Mouse (Mus musculus) CD4-positive, CD25-positive, alpha-beta regulatory T cell, adult 2 months (primary cell): Measurements from ENCODE around the gene Pphln1.

Experiments used
- DNase-seq: peaks from one replicate; pipeline ENCODE4 v3.0.0-alpha.2; 2012; ENCODE audit warnings: low read depth, low spot score

Gene Pphln1

DNA sequence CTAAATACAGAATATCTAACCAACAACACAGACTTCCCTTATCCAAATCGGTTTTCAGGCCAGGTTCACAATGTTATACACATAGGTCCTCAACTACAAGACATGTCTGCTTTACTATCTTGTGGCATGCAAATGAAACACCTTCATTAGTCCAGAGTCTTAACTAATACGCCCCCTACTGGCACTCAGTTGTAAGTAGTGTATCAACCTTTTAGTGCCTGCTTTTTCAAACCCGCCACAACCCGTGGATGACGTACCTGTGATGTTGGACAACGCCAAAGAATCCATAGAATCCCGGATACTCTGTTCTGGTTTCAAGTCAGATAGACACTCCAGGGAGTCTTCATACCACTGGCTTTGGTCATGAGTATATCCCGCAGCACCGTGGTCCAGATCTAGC, 104.6 kb downstream of the Pphln1 start:
- peak; percentile 20 for DNase-seq

DNA sequence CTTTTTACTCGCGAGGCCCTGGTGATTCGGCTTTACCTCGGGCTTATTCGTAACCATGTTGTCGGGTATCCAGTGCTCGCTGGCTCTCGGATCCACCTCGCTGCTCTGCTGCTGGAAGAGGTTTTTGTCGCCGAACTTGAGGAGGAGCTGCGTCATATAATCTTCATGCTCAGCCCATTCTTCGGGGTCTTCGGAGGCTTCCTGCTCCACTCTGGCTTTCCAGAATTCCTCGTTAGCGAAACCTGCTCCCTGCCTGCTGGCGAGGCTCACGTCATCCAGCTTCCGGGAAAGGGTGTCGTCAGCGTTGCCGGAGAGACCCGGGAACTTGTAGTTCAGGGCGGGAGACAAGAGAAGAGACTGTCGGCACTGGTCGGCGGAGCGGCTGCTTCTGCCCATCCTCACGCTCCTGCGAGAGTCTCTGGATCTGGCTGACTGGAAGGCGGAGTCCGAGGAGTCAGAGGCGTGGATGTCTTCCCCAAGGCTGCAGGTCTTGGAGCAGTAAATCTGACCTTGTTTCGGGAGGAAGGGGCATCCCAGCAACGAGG, 105.1 kb downstream of the Pphln1 start:
- no peak for DNase-seq

DNA sequence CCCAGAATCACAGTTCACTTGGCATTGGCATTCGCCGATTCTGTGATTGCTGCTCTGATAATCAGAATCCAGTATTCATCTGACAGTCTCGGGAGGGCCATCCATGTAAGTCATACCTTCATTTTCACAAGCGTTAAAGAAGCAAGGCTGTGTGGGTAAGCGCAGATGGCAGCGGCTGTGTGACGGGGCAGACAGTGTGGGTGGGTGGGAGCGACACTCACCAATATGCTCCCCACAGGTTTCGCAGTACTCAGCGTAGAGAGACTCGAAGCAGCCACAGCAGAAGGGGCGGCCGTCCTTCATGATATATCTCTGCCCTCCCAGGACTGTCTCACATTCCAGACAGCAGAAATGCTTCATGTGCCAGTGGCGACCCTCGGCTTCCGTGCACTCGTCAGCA, 106.7 kb downstream of the Pphln1 start:
- DNase-seq: no peak

DNA sequence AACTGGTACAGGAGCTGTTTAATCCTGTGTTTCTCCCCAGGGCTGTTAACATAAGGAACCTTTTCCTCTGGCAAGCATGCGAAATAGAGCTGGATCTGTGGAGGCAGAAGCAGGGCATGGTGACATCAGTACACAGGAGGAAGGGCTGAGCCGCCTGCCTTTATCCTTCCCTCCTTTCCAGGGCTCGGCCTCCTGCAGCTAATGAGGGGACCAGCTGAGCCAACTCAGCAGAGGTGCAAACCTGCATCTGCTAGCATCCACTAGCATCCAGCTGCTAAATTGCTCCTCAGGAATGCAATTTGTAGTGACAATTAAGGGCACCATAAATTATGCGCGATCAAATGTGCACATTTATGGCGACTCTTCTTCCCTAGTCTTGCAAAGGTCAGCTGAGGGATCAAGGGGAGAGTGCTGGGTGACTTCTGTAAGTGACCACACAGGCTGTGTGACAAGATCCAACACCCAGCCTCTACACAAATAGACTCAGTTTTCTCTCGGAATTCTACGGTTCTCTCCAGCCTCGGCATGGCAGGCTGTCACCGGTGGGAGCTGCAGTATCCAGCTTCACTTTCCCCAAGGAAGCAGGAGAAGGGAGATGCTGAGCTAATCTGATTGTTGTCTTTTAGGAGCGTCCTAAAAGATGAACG, 112.7 kb downstream of the Pphln1 start:
- DNase-seq: no peak

DNA sequence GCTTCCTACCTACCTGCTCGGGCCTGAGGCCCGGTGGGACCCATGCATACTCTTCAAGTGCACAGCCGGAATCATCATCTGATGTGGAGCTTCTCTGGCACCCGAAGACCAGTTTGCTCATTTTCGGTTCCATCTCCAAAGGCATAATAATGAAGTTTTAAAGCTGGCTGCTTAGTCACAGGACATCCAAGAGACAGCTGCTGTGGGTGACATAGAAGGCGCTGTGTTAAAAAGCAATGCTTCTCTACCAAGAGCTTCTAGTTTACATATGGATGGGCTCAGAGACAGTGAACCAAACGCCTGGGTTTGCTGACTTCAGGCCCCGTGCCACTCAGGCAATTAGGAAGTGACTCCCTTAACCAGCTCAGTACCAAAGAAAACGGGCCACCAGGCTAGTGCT, 114.3 kb downstream of the Pphln1 start:
- DNase-seq: no peak

- DNase-seq: peak; percentile 60
Observed at GRCm38 (mm10) chr15:93513939-93514341, 115.8 kb downstream of the Pphln1 start.

DNA sequence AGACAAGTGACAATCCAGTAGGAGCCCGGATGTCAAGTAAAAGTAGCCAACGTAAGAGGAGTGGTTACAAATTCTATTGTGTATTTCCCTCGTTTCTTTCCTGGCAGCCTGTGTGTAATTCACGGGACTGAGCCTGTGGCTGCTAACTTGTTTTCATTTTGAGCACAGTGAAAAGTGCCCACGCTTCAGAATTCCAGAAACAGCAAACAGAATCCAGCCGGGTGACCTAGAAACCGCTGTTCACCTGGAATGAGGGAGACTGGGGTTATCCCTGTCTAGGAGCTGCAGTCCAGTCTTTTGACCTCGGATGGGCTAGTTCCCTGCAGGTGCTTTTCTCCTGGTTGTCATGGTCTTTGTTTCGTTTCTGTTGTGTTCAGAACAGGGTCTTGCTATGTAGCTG, 117.2 kb downstream of the Pphln1 start:
- no peak for DNase-seq

GRCm38 (mm10) chr15:93517022-93517565, 118.9 kb downstream of the Pphln1 start:
- DNase-seq: no peak

DNA sequence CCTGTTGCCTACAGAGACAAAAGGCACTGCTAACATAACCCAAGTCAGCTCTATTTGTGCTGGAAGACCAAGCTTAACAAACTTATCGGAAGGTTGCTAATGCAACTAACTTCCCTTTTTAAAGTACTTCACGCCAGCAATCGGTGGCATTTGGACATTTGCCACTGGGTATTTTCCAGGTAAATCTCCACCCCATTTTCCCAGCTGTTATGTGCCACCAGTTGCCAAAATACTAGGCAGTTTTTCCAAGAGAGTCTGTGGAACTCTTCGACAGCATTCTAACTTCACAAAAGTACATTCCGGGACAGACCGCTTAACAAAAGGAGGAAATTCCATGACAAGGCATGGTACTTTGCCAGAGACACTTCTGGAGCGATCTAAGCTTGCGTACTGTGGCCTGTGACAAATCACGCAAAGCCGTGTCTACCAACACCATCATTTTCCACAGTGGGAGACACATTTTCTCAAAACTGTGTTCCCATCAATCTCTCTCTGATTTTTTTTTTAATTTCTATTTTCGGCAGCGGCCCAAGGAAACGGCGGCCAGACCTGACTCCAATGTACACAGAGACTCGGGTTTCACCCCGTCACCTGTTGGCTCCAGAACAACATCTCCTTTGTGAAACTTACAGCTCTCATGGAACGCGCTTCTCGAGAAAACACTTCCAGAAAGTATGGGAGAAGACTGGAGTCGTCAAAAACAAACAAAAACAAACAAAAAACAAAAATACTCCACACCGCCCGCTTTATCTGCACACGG, 120.2 kb downstream of the Pphln1 start:
- DNase-seq: no peak

DNA sequence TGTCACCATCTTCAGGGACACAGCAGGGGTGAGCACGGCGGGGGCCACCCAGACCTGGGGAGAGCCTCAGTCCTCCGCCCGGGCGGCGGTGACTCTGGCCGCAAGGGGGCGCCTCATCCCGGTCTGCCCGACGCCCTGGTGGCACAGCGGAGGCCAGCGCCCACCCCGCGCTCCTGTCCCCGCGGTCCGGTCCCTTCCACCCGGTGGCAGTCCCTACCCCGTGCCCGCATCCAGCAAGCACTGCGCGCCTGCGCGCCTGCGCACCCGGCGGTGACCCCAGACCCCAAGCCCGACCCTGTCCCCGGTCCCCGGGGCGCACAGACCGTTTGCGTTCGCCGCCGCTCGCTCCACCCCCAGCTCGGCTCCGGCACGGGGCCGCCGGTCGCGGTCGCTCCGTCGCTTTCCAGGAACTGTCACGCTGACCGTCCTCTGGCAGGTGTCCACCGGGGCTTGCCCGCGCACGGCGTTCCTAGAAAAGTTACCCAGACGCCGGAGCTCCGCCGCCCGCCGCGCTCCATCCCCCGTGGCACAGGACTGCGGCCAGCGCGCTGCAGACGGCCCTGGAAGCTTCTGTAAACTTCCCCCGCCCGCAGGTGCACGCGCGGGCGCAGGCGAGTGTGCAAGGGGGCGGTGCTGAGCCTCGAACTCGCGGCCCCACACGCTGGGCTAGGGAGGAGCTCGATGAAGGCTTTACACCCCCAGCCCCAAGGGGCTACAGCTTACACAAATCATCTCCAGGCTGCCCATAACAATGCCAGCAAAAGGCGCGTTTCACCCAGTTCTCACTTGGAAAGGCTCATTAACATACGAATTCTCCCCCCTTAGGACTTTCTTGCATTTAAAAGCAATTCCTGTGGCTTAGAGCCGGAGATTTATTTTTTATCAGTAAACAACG, 121.0 kb downstream of the Pphln1 start:
- peak; percentile 87 for DNase-seq

DNA sequence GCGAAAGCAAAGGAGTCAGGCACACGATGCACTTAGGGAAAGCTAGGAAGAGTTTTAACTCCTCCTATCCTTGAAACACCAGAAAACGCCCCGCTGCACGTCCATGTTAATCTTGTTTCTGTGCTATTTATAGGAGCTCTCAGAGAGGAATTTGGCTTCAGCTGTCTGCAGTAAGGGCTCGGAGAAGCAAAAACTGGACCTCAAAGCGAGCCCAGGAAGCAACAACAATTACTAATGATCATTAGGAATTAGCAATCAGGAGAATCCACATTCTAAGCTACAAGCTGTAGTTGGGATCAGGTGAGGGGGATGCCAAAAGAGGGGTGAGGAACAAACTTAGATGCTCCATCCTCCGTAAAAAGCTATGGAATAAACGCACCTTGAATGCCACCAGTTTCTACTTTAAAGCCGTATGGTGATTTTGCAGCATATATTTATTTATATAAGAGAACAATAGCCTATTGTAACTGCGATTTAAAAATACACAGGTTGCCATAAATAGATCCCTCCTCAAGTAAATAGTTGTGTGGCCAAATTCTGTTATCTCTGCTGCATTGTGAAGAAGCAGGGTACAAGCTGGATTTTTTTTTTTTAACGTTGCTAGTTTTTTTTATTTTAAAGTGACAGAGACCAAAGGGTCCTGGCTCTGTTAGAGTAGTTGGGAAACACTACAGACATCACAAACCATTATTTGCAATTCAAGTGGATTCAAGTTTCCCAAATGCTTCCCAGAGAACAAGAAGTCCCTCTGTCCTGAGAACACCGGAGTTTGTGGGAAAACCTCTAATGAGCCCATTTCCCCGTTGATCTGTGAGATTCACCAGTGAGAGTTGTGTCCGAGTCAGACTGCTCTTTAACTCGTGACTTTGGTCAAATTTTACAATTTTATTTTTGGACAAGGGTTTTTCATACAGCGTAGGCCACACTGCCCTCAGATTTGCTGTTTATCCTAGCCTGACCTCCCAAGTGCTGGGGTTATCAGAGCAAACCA, 122.0 kb downstream of the Pphln1 start:
- DNase-seq: no peak

GRCm38 (mm10) chr15:93521088-93521786, 123.1 kb downstream of the Pphln1 start:
- no peak for DNase-seq

GRCm38 (mm10) chr15:93521787-93522180, 123.6 kb downstream of the Pphln1 start:
- DNase-seq: no peak

DNA sequence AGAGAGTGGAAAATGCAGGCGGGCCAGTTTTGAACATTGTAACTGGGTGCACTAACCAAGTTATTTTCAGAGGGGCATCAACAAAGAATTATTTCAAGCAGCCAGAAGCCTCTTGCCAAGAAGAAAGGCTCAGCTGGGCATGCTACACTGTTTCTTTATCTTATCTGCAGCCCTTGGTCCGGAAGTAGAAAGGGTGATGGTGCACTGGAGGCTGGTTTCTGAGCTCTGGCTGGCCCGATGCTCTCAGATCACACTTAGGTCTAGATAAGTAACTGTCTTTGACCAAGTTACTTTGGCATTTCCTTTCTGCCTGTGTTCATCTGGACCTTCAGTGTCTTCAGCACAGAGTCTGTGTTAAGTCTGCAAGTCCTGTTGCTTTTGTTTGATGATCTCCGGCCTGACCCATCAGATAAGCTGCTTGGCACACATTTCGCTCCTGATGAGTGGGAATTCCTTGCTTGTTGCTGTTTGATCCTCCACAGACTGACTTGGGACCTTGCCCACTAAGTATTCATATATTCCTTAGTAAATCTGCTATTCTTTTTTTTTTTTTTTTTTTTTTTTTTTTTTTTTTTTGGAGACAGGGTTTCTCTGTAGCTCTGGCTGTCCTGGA, 127.3 kb downstream of the Pphln1 start:
- no peak for DNase-seq

GRCm38 (mm10) chr15:93529831-93530702, 131.9 kb downstream of the Pphln1 start:
- DNase-seq: no peak

GRCm38 (mm10) chr15:93530703-93531032, 132.5 kb downstream of the Pphln1 start:
- DNase-seq: peak; percentile 28

DNA sequence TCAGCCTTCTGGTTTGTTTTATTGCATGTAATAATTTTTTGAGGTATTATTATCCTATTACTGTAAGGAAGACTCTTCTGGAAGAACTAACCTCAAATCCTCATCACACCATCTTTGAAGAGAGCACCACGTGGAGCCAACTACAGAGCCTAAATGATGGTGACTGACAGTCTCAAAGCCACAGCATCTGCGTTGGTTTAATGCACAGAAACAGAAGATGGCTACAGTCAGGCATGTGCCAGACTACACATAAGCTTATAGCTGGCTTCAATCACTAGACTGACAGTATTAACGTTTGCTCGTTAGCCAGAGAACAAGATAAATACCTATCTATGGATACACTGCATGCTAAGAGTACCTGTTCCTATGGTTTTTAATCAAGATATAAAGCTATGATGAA, 138.0 kb downstream of the Pphln1 start:
- DNase-seq: no peak

- no peak for DNase-seq
Observed at GRCm38 (mm10) chr15:93537745-93538144, 139.6 kb downstream of the Pphln1 start.
